Mouse (Mus musculus): Measurements from ENCODE around the gene Micu2. TPM values are rescaled to one million over a fixed set of nuclear protein-coding genes. Genes with fewer than 3 reads are reported as not detected.

Micu2 gene
- total and polyA plus RNA-seq, 2 experiments from 2014 or later: 50.8 to 71.6 TPM

GRCm38 (mm10) chr14:57945834-57946233 is 53.2 kb downstream of the Micu2 start:
- Histone ChIP-seq H3K4me1 (ENCODE audit: insufficient read depth, low read length) (no peaks in the 10 kb centered on the region), H3K9me3 (ENCODE audit: low read length) (no peaks in the 10 kb centered on the region), H3K9ac (replicated peaks; ENCODE audit: low read length, poor library complexity, severe bottlenecking) (no peak overlapping the region), H3K27ac (ENCODE audit: low read depth, low read length) (no peak overlapping the region), H3K27me3 (ENCODE audit: insufficient read depth, low read length) (no peaks in the 10 kb centered on the region), H3K36me3 (ENCODE audit: insufficient read depth, low read length) (peaks cover 17% of the 10 kb centered on the region), H3K4me2 (ENCODE audit: low read depth, low read length, poor library complexity, severe bottlenecking) (no peak overlapping the region), H3K4me3 (ENCODE audit: low read depth, low read length) (no peak overlapping the region)
- 88% methylated on average over 4 of the region's 4 CpGs for WGBS
- no peak for TF ChIP-seq CTCF (IDR thresholded peaks at IDR 0.05)
- ATAC-seq (ENCODE audit: low FRiP score) (no peak), DNase-seq (ENCODE audit: low spot score) (no peak)

GRCm38 (mm10) chr14:57937297-57937696 is 61.8 kb downstream of the Micu2 start:
- Histone ChIP-seq H3K9ac (replicated peaks; ENCODE audit: low read length, poor library complexity, severe bottlenecking) (no peak overlapping the region), H3K4me1 (ENCODE audit: insufficient read depth, low read length) (no peaks in the 10 kb centered on the region), H3K27ac (ENCODE audit: low read depth, low read length) (no peak overlapping the region), H3K4me2 (ENCODE audit: low read depth, low read length, poor library complexity, severe bottlenecking) (no peak overlapping the region), H3K36me3 (ENCODE audit: insufficient read depth, low read length) (peaks cover 17% of the 10 kb centered on the region), H3K9me3 (ENCODE audit: low read length) (no peaks in the 10 kb centered on the region), H3K4me3 (ENCODE audit: low read depth, low read length) (no peak overlapping the region), H3K27me3 (ENCODE audit: insufficient read depth, low read length) (no peaks in the 10 kb centered on the region)
- WGBS: 91% methylated on average over 6 of the region's 6 CpGs
- DNase-seq (ENCODE audit: low spot score) (no peak), ATAC-seq (ENCODE audit: low FRiP score) (no peak)
- TF ChIP-seq CTCF (IDR thresholded peaks at IDR 0.05): no peak

DNA sequence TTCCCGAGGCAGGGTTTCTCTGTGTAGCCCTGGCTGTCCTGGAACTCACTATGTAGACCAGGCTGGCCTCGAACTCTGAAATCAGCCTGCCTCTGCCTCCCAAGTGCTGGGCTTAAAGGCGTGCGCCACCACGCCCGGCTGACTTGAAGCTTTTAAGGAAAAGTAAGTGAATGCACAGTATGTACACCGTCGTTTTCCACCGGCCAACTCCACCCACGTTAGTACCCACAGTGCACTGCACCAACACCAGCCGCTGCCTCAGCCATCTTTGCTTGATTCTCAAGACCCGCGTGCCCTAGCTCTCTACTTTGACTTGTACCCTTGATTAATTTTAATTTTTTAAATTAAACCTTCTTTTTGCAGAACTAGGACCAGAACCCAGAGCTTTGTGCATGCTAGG is 64.4 kb downstream of the Micu2 start:
- no peaks in the 10 kb centered on the region for H3K27me3 ChIP-seq (ENCODE audit: insufficient read depth, low read length)
- 96% methylated on average over 13 of the region's 13 CpGs for WGBS
- H3K36me3 ChIP-seq (ENCODE audit: insufficient read depth, low read length): peaks cover 15% of the 10 kb centered on the region
- no peaks in the 10 kb centered on the region for H3K9me3 ChIP-seq (ENCODE audit: low read length)
- DNase-seq (ENCODE audit: low spot score) (no peak), ATAC-seq (ENCODE audit: low FRiP score) (no peak)
- H3K4me3 ChIP-seq (ENCODE audit: low read depth, low read length): no peak overlapping the region
- no peak overlapping the region for H3K27ac ChIP-seq (ENCODE audit: low read depth, low read length)
- no peak overlapping the region for H3K9ac ChIP-seq (replicated peaks; ENCODE audit: low read length, poor library complexity, severe bottlenecking)
- H3K4me1 ChIP-seq (ENCODE audit: insufficient read depth, low read length): no peaks in the 10 kb centered on the region
- no peak for TF ChIP-seq CTCF (IDR thresholded peaks at IDR 0.05)
- no peak overlapping the region for H3K4me2 ChIP-seq (ENCODE audit: low read depth, low read length, poor library complexity, severe bottlenecking)

- H3K9ac ChIP-seq (replicated peaks; ENCODE audit: low read length, poor library complexity, severe bottlenecking): no peak overlapping the region
These were observed 65.5 kb downstream of the Micu2 start for GRCm38 (mm10) chr14:57933608-57934007.

GRCm38 (mm10) chr14:57932881-57933443 is 66.1 kb downstream of the Micu2 start:
- no peaks in the 10 kb centered on the region for H3K9me3 ChIP-seq (ENCODE audit: low read length)
- 59% methylated on average over 7 of the region's 7 CpGs for WGBS

More at GRCm38 (mm10) chr14:57933608-57934007, 65.5 kb downstream of the Micu2 start:
- Histone ChIP-seq H3K36me3 (ENCODE audit: insufficient read depth, low read length) (peaks cover 10% of the 10 kb centered on the region), H3K4me1 (ENCODE audit: insufficient read depth, low read length) (no peaks in the 10 kb centered on the region), H3K4me3 (ENCODE audit: low read depth, low read length) (no peak overlapping the region), H3K27me3 (ENCODE audit: insufficient read depth, low read length) (no peaks in the 10 kb centered on the region), H3K4me2 (ENCODE audit: low read depth, low read length, poor library complexity, severe bottlenecking) (no peak overlapping the region), H3K9me3 (ENCODE audit: low read length) (no peaks in the 10 kb centered on the region), H3K27ac (ENCODE audit: low read depth, low read length) (no peak overlapping the region)
- DNase-seq (ENCODE audit: low spot score) (no peak), ATAC-seq (ENCODE audit: low FRiP score) (no peak)
- 91% methylated on average over 7 of the region's 7 CpGs for WGBS
- TF ChIP-seq CTCF (IDR thresholded peaks at IDR 0.05): no peak

DNA sequence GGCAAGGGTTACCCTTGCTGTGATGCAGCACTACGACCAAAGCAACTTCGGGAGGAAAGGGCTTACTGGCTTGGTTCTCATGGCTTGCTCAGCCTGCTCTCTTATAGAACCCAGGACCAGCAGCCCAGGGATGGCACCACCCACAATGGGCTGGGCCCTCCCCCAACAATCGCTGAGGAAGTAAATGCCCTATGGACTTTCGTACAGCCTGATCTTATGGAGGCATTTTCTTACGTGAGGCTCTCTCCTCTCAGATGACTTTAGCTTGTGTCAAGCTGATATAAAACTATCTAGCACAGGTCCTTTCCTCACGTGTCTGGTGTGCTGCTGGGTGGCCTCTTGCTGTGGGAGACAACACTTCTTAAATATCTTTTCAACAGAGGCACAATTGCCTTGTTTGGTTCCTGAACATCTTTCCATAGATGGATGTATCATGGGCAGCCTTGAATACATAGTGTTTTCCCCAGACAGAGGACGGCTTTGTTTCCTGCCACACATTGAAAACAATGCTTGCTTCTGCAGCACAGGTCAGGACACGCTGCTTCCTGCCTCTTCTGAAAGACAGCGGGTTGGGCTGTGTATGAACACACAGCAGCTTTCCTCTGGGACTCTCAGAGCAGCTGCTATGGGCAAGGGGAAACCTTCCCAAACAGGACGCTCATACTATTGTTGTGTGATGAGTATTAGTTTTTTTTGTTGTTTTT is 77.5 kb downstream of the Micu2 start:
- H3K27ac ChIP-seq (ENCODE audit: low read depth, low read length): no peak overlapping the region
- ATAC-seq (ENCODE audit: low FRiP score): no peak
- 45% methylated on average over 10 of the region's 10 CpGs for WGBS

More at GRCm38 (mm10) chr14:57932881-57933443, 66.1 kb downstream of the Micu2 start:
- Histone ChIP-seq H3K9ac (replicated peaks; ENCODE audit: low read length, poor library complexity, severe bottlenecking) (no peak overlapping the region), H3K36me3 (ENCODE audit: insufficient read depth, low read length) (peaks cover 10% of the 10 kb centered on the region), H3K4me3 (ENCODE audit: low read depth, low read length) (no peak overlapping the region), H3K4me2 (ENCODE audit: low read depth, low read length, poor library complexity, severe bottlenecking) (no peak overlapping the region), H3K4me1 (ENCODE audit: insufficient read depth, low read length) (no peaks in the 10 kb centered on the region), H3K27ac (ENCODE audit: low read depth, low read length) (no peak overlapping the region), H3K27me3 (ENCODE audit: insufficient read depth, low read length) (no peaks in the 10 kb centered on the region)
- ATAC-seq (ENCODE audit: low FRiP score) (no peak), DNase-seq (ENCODE audit: low spot score) (no peak)
- TF ChIP-seq CTCF (IDR thresholded peaks at IDR 0.05): no peak

More for the DNA sequence above, 77.5 kb downstream of the Micu2 start:
- no peak for TF ChIP-seq CTCF (IDR thresholded peaks at IDR 0.05)
- no peak overlapping the region for H3K4me3 ChIP-seq (ENCODE audit: low read depth, low read length)
- no peaks in the 10 kb centered on the region for H3K4me1 ChIP-seq (ENCODE audit: insufficient read depth, low read length)
- peak; percentile 15 for DNase-seq (ENCODE audit: low spot score)
- no peaks in the 10 kb centered on the region for H3K27me3 ChIP-seq (ENCODE audit: insufficient read depth, low read length)
- H3K9ac ChIP-seq (replicated peaks; ENCODE audit: low read length, poor library complexity, severe bottlenecking): no peak overlapping the region
- no peak overlapping the region for H3K4me2 ChIP-seq (ENCODE audit: low read depth, low read length, poor library complexity, severe bottlenecking)
- H3K36me3 ChIP-seq (ENCODE audit: insufficient read depth, low read length): peaks cover 23% of the 10 kb centered on the region
- H3K9me3 ChIP-seq (ENCODE audit: low read length): no peaks in the 10 kb centered on the region
